Mouse (Mus musculus): ENCODE measurements at regions not wholly inside any gene's neighbourhood (a gene's known extent, or its start where the extent isn't known, plus 50 kb on each side); places are given as distances from the start of the nearest gene placed in this dataset.
A peak's percentile ranks its signal among the peaks of the same experiment; 100 is the strongest.

DNA sequence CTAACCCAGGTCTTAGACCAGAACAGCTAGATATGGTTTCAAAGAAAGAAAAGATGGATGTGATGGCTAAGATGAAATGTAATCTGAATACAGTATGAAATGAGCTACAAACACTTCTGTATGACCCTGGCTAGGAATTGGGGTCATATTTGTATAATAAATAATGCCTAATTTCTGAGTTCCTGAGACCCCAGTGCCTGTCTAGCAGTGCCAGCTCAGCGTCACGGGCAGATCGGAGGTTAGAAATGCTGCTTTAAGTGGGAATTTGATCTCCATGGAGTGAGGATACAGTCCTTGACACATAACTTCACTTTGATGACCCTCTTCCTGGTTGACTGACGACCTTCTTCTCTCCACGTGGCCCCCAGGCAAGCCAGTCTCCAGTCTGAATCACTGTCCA lies 105.7 kb upstream of the Daam1 start:
- no peak for DNase-seq

DNA sequence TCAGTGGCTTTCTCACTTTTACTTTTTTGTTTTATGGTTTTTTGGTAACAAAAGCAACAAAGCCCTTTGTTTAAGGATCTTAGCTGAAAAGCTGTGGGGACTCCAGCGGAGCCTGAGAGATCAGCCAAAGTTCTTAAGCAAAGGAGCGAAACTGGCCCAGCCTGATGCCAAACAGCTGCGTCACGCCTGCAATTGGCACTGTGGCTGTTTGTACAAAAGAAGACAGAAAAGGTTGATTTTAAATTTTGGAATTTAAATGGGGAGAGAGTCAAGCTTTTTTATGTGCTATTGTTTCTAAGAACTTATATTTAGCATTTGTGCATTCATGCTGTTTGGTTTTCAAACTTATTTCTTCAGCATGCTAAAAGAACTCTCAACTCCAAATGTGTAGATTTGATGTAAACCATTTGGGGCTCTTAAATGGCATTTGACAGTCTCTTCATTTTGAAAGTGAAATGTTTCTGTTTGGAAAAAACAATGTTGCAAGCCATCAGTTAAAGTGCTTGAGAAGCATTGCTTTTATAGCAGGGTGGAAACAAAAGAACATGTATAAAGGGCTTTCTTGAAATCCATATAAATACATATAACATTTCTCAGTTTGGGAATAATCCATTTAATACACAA lies 105.1 kb upstream of the Daam1 start:
- peak; percentile 42 to 45 for DNase-seq

DNA sequence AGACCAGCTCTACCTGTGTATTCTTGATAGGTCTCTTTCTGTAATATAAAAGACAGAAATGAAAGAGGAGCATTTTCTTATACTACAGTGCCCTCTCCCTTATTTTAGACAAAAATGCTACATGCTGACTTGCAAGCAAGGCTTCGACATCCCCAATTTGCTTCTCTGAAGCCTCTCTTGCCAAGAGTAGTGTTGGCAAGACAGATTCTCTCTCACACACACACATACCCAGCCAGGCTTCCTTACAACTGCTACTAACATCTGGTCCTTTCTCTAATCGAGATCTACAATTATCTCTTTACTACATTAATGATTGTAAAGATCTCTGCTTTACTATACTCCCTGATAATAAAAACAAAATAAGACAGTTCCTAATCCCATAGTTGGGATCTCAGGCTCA lies 87.5 kb upstream of the Daam1 start:
- no peak for DNase-seq

DNA sequence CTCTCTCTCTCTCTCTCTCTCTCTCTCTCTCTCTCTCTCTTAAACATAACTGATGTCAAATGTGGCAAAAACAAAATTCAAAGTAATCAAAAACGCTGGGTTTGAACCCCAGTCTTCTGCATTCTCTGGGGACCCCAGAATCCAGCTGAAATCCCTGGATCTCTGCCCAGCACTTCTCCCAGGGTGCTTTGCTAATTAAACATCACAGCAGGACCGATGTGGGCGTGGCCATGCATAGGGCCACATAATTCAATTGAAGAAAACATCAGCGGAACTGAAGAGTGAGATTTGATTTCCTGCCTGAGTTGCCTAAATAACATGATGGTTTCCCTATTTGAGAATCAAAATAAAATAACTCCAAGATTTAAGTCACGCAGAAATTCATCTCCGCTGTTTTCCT lies 84.9 kb upstream of the Daam1 start:
- peak; percentile 43 to 56 for DNase-seq

DNA sequence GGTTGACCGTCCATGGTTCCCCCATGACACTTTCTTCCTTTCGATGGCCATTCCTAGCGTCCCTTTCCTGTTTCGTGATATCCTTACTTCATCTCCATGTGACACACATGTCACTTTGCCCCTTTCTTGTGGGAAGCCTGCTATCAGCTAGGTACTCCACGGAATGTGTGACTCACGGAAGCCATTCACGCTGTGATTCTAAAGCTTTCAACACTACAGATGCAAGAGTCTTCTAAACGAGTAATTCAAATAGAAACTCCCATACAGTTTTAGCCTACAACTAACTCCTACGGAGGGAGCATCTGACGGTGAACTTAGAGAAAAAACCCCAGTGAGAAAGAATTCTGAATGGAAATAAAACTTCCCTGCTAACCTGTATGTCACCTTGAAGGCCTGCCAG lies 83.5 kb upstream of the Daam1 start:
- DNase-seq, result no peak

DNA sequence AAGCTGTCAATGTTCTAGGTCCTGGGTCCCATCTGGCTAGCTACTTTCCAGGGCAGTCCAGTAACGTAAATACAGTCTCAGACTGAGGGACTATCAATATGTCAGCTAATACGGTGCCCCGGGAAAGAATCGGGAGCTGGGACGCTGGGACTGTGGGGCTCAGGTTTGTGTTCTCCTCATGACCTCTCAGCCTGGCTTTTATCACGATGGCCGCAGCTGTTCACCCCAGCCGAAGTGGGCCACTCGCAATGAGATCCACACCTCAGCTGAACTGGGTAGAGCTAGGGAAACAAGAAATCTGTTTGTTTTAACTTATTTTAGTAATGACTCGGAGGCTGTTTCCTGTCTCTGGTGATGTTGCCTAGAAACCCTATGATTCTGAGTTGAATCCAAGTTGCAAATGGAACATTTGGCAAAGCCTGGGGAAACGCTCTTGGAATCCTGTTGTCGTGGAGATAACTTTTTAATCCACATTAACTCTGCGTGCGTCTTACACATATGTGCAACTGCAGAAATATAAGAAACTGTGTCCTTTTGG lies 83.0 kb upstream of the Daam1 start:
- peak; percentile 75 to 82 for DNase-seq

DNA sequence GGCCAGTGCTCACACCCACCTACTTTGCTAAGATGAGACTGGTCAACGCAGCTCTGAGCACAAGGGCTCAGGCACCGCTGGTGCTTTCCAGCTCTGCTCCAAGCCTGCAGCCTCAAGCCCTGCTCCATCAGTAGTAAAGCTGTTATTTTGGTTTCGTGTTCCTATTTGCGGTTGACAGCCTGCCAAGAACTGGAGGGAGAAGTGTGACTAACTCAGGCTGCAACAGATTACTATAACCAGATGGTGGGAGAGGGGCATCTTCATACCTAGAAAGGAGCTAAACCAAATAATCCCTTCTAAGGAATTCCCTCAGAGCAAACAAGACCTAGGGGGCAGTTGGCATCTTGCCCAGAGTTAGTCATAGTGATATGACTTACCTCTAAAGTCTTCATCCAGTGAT lies 82.1 kb upstream of the Daam1 start:
- DNase-seq, result peak; percentile 84 to 88

DNA sequence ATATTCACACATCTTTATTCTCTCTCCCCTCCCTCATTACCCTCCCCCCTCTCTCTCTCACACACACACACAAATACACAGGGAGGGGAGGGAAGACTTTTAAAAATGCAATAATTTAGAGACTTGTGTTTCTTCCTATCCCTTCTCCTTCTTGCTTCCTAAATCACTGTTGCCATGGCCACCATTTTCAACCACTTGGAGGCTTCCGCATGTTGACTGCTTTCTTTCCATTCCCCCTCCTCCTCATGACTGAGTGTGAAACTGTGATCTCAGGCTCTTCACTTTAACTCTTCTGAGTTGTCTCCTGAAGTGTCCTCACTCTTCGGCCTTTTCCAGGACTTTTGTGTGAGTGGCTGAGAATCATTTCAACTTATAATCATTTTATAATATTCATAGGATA lies 81.2 kb upstream of the Daam1 start:
- DNase-seq, result no peak

DNA sequence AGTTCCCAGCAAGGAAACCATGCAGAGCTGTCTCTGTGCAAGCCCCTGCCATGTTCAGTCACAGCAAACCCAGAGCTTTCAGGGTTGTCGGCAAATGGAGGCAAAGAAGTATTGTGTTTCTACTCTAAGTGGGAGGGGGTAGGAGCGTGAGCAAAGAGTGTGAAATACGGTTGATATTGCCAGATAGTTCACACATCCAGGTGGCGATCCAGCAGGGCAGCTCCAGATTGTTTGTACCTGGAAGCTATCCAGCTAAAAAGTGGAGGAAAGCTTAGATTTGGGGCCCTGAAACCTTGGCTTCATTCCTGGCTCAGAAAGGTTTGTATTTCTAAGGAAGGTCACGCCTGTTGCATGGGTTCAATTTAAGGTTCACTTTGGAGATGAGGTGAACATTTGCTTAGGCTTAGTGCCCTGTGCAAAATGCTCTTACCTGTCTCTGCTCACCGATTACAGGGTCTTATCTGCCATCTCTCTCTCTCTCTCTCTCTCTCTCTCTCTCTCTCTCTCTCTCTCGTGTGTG lies 78.1 kb upstream of the Daam1 start:
- DNase-seq, result no peak

DNA sequence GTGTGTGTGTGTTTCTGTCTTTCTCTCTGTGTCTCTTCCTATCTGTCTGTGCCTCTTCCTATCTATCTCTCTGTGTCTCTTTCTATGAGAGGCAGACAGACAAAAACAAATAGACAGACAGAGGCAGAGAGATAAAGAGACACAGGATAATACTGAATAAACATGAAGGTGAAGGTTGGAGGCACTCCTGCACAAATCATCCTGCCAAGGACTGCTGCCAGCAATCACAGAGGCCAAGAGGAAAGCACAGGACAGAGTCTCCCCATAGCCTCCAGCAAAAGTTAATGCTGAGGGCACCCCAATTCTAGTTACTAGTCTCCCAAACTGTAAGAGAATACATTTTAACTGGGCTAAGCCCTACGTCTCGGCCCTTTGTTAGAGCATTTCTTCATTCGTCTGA lies 77.6 kb upstream of the Daam1 start:
- DNase-seq, result no peak

DNA sequence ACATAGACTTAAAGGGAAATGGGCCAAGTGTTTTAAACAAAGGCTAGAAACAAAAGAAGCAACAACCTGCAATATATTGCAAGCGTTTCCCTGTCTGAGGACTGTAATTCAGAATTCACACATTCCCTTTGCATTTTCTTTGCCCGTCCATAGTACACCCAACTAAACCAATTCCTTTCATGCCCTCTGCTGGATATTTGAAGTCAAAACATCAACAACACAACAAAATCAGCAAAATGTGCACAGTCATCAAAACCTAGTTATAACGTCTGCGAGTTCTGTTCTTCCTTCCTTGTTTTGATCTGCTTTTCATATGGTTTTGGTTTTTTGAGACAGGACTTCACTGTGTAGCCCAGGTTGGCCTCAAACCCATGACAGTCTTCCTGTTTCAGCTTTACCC lies 67.7 kb upstream of the Daam1 start:
- no peak for DNase-seq

DNA sequence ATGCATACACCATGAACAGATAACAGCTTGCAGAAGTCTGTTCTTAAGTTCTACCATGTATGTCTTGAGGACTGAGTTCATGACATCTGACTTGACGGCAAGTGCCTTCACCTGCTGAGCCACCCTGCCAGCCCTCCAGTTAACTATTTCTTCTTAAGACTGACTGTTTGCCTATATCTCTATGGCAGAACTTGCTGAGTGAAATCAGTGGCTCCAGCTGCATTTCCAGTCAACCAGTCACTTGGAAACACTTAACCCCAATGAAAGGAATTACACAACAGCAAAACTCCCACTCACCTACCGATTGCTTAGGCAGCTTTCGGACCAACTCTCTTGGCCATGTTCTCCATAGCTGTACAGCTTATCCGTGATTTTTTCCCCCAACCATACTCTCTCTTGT lies 64.8 kb upstream of the Daam1 start:
- no peak for DNase-seq

DNA sequence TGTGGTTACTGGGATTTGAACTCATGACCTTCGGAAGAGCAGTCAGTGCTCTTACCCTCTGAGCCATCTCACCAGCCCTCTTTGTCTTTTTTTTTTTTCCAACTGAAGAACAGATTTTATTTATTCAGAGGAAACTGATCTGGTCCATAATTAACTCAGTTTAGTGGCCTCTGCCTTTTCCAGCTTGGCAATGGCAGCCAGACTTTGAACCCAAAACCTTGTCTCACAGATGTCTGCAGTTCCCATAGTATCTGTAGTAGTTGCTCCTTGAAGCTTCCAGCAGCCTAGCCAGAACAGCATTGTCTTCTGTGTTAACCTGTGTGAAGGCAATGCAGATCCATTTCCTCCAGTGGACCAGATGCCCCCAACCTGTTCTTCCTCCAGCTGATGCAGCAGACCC lies 64.2 kb upstream of the Daam1 start:
- DNase-seq, result no peak

DNA sequence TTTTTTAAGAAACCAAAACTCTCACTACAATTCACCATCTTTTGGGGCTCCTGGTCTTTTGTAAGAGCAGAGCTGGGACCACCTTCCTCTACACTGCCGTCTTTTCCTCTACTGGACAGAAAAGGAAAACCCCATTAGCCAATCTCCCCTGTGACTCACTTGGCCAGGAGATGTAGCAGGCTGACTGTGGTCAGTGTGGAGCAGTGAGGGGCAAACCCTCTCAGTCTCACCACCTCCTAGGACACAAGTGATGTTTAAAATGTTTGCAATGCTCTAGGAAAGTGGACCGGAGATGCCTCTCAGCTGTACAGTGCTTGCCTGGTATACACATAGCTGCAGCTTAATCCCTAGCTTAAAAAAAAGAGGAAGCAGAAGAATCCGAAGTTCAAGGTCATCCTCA lies 63.0 kb upstream of the Daam1 start:
- DNase-seq, result no peak

DNA sequence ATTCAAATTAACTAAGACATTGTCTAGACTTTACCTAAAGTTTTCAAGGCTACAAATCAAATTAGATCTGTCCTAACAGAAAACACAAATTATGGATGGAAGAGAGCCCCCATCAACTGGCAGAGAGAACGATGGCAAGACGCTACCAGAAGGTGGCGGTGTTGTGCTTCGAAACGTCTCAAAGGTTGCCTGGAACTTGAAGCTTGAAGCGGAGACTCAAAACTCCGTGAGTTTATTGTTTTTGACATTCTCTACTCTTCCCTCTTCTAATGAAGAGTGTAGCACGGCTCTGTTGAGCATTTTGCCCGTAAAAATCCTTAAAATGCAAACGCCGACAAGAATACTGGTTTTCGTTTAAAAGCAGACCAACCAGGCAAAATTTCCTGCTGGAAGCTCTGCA lies 62.4 kb upstream of the Daam1 start:
- DNase-seq, result peak; percentile 72 to 94

DNA sequence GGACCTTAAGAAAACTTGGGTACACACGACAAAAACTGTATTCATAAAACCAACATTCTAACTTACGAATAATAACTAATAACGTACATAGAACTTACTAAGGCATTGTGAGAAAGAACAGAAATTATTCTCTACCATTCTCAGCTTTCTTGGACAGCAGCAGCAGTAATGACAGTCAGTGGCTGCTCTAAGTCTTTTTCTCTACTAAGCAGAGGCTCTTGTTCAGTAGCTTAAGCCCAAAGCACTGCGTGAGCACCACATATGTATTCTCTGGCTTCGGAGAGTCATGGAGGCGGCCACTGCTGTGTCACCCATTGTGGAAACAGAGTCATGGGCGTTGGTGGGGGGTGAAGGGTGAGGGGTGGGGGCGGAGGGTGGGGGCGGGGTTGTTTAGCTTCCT lies 62.0 kb upstream of the Daam1 start:
- no peak for DNase-seq

DNA sequence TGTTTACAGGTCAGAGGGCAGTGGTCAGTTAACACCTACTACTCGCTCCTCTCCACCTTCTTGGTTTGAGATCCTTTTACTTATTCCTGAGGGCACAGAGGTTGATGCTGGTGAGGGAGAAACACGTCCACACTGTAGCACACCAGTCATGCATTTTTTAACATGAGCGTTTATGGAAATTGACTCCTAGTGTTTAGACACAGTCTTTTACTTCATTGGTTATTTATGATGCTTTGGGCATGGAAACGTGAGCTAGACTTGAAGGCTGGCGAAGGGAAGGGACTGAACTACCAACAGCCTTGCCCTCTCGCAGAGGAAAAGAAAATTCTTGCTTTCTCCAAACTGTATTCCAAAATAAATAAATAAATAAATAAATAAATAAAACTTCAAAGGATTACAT lies 61.6 kb upstream of the Daam1 start:
- DNase-seq, result no peak

DNA sequence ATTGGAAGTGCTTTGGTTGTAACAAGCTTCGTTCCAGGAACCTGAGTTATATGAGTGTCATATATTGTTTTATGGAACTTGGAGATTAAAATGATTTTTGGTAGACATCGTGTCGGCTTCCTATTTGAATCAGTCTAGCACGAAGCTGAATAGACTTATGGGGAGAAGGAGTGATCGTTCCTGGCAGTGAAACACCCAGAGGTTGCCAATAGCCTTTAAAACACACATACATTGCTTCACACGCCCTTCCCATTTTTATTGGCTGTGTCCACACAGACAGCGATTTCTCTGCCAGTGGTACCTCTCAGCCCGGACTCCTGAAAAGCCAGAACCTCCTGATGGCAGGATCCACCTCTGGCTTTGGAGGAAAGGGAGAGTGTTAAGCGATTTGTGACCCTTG lies 57.0 kb upstream of the Daam1 start:
- DNase-seq, result no peak

DNA sequence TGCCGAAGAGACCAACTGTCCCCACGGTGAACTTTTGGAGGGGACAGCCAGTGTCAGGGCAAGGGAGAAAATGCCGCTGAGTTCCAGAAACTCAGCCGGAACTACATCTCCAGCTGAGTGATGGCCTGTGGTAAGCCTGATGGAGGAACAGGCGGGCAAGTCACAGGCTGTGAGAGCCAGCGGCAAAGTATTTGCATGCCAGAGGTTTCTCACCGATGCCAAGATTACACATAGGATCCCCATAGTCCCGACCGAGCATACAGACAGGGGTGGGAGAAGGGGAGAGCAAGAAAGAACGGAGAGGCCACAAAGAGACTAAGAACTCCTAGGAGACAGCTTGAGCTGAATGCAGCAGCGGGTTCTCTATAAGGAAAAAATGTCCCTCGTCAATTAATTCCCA lies 55.8 kb upstream of the Daam1 start:
- DNase-seq, result no peak

DNA sequence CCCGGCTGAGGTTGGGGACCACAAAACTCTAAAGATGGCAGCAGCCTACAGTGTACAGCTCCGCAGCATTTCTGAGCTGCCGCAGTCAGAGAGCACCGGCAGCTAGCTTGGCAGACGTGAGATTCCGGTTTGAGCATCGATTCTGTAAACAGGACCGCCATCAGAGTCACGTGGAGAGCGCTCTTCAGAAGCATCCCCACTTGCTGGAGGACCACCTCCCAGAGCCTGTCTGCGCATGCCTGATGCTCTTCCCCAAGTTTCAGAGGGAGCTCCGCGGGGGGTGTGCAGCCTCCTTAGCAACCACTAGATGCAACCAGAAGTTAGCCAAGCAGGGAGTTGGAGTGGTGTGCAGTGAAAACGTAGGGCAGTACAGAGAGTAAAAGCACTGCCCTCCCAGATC lies 52.7 kb upstream of the Daam1 start:
- DNase-seq, result peak; percentile 31 to 34

DNA sequence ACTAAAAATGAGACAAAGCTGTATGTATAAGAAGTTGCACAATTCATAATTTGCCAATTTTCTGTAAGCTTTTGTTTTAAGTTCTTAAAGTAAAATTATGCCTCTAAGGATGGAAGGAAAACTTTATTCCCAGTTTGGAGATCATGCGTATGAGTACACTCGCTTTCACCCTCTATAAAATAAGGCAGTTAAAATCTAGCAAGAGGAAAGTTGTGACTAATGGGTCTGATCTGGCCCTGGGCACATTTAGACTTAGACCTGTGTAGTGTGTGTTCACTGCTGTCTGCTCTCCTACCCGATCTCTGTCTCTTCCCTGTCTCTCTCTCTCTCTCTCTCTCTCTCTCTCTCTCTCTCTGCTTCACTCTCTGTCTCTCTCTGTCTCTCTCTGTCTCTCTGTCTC lies 51.9 kb upstream of the Daam1 start:
- no peak for DNase-seq

DNA sequence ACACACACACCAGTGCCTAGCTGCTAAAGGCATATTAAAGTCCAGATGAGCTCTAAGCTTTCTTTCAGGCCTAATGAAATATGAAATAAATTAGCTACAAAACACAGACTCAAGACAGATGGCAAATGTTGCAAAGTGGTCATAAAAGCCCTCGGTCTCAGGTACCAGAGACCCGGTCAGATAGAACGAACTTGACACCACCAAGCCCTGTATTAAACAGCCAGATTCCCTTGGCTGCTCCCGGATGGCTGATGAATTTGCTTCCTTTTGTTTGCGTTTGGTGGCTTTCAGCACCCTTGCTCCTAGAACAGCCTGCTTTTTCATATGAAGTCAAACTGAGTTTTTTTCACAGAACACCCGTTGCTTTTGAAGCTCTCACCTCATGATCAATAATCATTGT lies 51.5 kb upstream of the Daam1 start:
- no peak for DNase-seq

Data from heart, adult 18-20 months (tissue).